Mouse (Mus musculus) heart, postnatal 14 days (tissue): ENCODE measurements around the gene Mcf2l. TPM values are rescaled to one million over a fixed set of nuclear protein-coding genes. Genes with fewer than 3 reads are reported as not detected.

Experiments used
- DNase-seq, 2 experiments: peaks; one replicate each; pipeline ENCODE4 v3.0.0; 2021 to 2022
- intact Hi-C: fragments of 180-260 bp; cut with DNase I; formaldehyde crosslinking; loops from one replicate; pipeline ENCODE4 v1.15.1; 2025
- total RNA-seq, 2 experiments: library from RNA; stranded (reverse); gene quantifications; 2 replicates each; pipeline ENCODE4 v1.2.3; 2021

The Mcf2l gene
- total RNA-seq, 2 experiments from 2014 or later, result 104 to 109 TPM

DNA sequence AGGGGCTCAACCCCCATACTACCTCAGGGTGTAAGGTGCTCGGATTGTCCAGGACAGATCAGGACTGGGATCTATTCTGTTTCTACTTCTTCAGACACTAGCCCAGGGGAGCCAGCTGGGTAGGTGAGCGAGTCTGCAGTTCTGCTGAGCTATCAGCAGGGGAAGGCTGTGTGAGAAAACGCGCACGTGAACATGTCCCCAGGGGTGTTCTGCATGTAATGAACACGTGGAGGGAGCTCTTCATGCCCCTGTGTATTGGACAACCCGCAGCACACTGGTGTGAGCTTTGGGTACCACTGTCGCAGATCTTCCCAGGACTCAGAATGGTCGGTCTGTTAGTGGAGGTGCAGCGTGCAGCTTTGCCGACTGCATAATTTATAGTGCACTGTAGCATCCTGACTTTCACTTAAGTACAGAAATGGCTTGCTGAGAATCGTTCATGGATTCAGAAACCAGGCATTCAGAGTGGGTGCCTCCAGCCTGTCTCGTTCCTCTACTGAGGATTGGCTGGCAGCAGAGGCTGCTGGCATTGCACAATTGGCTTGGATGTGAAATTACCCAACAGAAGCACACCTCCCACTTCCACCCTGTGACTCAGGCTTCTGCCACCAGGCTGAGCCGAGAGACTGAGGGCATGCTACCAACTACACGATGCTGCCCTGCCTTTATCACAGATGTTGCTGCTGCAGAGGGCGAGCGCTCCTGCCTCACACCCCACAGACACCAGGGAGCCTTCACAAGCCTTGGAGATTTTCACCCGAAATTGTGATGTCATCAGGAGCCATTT lies 110.3 kb downstream of the Mcf2l start:
- intact Hi-C loops, result loop anchor here (5.0 kb wide), 1 partner anchor 228 kb away; no protein-coding TSS in a partner anchor

DNA sequence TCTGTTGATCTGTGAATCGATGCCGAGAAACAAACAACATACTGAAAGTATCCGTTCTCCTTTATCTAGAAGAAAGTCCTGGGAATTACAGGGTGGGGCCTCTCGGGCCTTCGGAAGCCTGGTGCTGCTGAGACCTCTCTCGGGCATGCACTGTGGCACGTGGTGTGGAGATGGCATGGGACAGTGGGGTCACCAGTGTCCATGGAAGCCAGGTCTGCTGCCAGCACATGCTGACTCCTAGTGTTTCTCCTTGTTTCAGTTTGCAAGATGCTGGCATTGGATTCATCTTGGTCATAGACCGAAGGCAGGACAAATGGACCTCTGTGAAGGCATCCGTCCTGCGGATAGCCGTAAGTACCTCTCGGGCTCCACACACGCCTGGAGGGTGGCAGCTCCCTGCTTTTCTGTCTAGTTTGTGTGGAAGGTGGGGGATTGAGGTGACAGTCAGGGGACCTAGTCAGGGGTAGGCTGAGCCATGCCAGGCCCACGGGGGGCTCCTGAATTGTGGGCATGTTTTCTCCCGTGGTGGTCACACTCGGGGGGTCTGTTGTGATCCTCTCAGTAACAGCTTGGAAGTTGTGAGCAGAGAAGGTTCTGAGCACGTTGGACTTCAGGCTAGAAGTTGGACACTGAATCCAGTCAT lies 111.1 kb downstream of the Mcf2l start:
- intact Hi-C loops, result loop anchor here (5.0 kb wide), 1 partner anchor 228 kb away; no protein-coding TSS in a partner anchor
- DNase-seq, result no peak

More for the DNA sequence above, 110.3 kb downstream of the Mcf2l start:
- DNase-seq, result no peak

DNA sequence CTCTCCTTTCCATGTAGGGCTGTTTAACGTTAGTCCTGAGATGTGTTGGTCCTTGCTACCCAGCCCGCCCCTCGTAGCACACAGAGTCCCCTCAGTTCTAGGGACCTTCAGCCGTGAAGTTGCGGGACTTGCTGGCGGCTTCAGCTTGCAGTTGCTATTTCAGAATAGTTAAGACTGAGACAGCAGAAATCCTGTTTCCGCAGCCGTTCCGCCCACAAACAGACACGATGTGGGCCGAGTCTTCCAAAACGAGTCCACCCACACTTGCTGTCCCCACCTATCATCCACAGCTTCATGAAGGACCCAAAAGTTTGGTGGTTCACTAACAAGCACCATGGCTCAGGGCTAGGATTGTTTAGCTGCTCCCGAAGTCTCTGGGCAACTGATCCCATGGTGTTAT lies 111.7 kb downstream of the Mcf2l start:
- DNase-seq, result no peak
- intact Hi-C loops, result no loop called here

DNA sequence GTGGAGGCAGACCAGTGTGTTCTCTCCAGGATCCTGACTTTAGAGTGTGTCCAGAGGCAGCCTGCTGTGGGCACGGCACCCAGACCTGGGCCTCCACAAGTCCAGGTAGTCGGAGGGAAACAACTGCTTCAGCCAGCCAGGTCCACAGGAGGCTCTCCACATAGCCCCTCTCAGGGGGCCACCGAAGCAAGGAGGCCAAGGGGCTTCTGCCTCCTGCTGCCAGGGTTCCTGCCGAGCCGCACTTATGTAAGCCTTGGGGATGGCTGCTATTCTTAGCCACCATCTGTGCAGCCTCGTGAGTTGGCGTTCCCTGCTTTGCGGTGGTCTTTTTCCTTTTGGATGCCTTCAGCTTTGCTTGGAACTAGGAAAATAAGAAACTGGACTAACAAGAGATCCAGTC lies 114.0 kb downstream of the Mcf2l start:
- intact Hi-C loops, result no loop called here
- DNase-seq, result no peak

DNA sequence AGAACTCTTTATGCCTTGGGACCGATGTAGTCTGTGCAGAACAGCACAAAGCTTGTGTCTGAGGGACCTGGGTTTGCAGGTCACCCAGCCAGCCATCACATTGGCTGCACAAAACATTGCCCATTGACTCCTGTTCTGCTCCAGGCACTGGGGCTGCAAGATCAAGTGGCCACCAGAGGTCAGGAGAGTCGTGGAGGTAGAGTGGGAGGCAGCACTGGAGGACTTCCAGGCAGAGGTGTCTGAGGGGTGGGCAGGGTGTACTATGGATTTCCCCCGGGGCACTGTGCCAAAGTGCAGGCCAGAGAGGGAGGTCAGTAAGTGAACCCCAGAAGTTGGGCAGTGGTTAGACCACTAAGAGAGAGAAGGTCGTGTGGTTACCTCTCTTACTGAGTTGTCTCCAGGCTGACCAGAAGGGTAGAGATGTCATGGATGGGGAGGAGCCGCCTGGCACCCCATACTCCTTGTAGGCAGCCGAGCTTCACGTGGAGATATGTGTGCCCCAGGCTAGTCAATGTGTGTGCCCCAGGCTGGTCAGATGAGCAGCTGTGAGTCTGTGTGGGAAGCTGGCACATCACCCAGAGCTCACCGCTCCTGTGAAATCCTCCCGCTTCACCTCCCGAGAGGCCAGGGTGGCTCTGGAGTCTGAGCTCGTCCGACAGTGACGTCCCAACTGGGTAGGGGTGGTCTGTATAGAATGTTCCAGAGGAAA lies 115.3 kb downstream of the Mcf2l start:
- intact Hi-C loops, result no loop called here

DNA sequence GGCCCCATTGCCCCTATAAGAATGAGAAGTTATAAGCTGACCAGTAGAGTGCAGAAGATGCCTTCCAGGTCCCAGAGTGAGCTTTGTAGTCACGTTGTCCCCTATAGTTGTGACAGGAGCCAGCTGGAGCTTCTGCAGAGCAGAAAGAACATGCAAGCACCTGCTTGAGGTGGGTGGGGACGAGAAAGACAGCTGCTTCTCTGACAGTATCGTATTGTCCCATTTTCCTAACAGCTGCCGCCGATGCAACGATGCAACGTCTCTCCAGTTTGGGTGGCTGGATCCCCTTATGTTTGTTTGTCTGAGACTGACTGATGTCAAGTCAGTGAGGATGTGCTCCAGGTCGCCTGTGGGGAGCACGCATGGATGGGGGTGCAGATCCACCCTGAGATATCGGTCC lies 117.8 kb downstream of the Mcf2l start:
- intact Hi-C loops, result no loop called here

More for the DNA sequence above, 115.3 kb downstream of the Mcf2l start:
- peak in 1 of 2 experiments; percentile 11 for DNase-seq

DNA sequence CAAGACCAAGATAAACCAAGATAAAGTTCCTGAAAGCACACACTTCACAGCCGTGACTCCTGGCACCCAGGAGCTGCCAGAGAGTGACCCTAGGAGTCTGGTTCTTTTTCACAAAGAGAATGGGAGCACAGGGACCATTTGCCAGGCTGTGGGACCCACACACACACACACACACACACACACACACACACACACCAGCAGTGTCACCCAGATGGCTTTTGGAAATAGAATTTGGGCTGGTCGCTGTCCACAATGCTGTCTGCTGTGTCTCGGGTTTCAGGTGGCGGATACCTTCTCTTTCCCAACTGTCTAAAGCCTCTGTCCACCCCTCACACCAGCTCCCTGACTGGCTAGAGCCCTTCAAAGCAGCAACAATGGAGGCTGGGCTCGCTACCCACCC lies 120.9 kb downstream of the Mcf2l start:
- intact Hi-C loops, result no loop called here

More for the DNA sequence above, 117.8 kb downstream of the Mcf2l start:
- DNase-seq, result no peak

DNA sequence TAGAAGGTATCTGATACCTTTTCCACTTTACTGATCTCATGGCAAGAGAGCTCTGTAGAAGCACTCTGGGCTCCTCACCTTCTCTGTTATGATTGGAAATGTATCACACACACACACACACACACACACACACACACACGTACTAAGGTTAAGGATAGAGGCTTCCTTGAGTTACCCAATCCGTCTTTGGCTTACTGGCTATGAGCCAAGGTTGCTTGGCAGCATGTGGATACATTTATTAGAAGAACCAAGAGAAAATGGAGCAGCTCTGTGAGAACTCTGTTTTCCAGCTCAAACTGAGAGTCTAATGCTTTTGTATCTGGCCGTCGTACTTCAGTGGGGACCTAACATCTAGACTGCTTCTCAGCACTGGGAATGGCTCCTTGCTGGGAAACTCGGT lies 121.9 kb downstream of the Mcf2l start:
- no peak for DNase-seq
- intact Hi-C loops, result no loop called here

More for the DNA sequence above, 120.9 kb downstream of the Mcf2l start:
- no peak for DNase-seq

DNA sequence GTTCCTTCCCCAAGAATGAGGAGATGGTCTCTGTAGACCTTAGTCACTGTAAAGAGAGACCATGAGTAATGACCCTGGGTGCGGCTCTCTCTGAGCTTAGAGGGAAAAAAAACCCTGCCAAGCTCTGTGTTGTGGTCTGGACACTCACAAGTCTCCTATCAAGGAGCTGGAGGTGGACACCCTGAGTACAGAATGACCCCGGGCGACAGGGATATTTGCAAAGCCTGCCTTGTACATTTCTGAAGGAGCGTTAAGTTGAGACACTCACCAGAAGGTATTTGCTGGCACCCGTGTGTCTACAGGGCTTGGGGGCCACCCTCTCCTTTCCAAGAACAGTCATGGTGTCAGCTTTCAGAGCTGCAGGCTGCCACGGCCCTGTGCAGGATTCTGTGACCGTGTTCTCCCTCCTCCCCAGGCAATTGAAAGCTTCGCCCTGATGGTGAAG lies 123.2 kb downstream of the Mcf2l start:
- DNase-seq, result peak; percentile 23 to 24
- intact Hi-C loops, result no loop called here

DNA sequence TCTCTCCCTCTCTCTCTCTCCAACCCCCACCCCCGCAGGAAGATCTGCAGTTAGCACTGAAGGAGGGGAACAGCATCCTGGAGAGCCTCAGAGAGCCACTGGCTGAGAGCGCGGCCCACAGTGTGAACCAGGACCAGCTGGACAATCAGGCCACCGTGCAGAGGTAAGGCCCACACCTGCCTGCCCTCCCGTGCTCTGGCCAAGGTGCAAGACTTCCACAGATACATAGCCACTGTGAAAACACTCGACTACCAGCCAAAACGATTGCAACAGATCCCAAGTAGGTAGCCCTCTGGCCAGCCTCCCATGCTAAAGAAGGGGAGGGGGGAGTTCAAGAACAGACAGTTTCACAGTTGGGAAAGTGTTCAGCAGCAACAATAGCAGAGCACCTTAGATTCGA lies 124.7 kb downstream of the Mcf2l start:
- no peak for DNase-seq
- intact Hi-C loops, result no loop called here

DNA sequence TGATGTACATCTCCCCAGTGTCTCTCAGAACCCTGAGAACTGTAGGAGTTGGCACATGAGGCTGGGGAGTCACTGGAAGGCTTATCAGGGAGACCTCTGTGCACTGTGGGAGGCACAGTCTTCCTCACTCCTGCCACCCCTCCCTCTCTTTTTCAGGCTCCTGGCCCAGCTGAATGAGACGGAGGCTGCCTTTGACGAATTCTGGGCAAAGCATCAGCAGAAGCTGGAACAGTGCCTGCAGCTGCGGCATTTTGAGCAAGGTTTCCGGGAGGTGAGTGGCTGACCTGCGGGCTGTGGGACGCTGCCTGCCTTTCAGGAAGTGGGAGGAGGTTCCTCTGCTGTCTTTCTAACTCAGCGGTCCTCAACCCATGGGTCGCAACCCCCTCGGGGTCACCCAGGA lies 126.2 kb downstream of the Mcf2l start:
- DNase-seq, result peak; percentile 35 to 58
- intact Hi-C loops, result no loop called here

DNA sequence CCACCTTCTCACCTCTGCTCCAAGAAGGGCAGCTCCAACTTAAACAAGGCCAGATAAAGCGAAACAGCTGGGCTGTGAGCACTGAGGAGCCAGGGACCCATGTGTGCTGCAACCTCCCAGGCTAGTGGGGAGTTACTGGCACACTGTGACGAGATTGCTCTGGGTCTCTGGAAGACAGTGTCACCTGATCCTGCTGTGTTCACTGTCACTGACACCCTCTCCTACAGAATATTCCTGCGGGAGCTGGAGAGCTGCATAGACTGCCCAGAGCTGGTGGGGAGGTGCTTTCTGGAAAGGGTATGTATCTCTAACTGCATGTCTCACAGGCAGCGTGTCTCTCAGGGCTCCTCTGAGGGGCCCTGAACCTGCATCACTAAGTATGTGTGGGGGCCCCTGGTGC lies 133.9 kb downstream of the Mcf2l start:
- intact Hi-C loops, result no loop called here
- no peak for DNase-seq

DNA sequence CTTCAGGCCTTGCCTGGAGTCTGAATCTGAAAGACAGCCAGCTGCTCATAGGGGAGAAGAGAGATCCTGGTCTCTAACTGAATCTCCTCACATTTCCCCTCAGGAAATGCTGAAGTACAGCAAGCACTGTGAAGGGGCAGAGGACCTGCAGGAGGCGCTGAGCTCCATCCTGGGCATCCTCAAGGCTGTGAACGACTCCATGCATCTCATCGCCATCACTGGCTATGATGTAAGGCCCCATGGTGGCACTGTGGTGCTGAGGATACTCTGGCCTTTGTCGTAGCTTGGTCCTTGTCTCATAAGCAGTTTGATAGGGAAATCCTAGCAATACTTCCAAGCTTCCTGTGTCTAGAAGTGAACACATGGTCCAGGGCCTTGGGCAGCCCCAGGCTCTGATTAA lies 136.7 kb downstream of the Mcf2l start:
- intact Hi-C loops, result no loop called here
- DNase-seq, result no peak

DNA sequence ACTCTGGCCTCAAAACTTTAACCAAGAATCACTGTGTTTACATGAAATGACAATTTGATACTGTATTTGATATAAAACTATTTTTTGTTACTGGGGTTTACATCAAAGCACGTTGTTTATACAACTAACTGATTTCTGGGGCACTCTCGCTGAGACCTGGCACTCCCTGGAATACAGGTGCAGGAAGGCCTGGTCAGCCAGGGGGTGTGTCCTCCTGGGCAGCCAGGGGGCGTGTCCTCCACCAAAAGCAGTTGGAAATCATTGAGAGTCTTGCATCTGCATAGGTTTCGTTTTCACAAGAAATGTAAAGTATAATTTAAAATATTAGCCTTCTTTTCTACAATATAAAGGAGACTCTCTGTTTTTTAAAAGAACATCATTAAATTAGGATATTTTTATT lies 146.0 kb downstream of the Mcf2l start:
- intact Hi-C loops, result no loop called here
- DNase-seq, result no peak

DNA sequence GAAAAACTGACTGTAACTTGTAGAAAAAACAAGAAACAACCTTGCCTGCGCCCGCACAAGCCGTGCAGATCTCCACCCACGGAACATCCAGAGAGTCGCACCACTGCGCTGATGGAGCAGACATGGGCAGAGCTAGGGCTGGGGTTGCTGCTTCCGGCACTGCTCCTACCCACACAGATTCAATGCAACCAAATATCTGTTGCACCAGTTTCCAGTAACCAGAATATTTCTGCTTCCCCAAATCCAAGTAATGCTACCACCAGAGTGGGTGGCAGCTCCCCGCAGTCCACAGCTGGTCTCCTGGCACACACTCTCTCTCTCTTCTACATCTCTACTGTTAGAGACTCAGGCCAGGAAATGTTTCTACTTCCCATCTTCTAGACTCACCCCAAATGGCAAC lies 148.2 kb downstream of the Mcf2l start:
- DNase-seq, result no peak
- intact Hi-C loops, result no loop called here

DNA sequence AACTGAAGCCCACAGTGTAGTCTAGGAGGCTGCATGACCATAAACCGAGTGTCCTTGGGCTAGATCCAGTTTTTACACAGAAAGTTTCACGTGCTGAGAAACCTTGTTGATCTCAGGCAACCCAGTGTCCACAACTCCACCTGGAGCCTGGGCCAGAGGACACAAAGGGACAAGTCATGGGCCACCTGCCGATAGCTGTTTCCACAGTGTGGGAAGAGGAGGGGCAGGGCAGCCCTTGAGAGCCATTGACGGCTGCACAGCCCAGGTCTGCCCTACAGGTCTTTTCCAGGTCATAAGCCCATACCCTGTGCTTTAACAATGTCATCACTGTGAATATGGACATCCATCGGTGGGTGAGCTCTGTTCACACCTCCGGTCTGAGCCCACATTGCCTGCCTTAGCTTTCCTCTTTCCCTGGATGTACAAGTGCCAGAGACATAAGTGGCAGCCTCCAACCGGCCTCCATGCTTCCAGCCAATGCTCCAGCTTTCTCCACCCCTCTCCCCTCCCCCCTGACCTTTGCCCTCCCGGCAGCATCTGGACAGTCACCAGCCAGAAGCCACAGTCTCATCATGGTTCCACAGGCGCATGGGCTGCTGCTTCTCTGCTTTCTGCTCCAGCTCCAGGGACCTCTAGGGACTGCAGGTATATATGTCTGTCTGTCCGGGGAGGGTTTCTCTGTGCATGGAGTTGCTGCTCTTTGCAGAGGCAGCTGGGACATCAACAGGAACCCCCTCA lies 152.1 kb downstream of the Mcf2l start, which contains the start of gene F7:
F7 (plus strand) TSS at position 548 of the 738 bp plus-strand sequence.
- intact Hi-C loops, result no loop called here
- DNase-seq, result no peak

DNA sequence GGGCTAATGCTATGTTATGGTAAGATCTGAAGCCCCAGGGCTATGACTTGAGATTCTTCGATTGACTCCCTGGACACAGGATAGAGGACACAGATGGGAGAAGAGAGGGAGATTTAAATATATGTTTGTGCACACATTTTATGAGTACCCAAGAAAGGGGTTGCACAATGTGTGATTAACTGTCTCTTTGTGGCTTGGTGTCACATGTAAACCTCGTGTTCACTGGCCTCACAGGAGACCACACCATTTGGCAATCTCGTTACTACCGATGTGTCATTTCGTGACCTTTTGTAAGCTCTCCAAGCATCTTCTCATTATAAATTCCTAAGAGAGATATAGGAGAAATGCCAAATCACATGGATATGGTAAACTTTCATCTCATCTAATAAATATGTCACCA lies 154.0 kb downstream of the Mcf2l start:
- intact Hi-C loops, result no loop called here
- no peak for DNase-seq

DNA sequence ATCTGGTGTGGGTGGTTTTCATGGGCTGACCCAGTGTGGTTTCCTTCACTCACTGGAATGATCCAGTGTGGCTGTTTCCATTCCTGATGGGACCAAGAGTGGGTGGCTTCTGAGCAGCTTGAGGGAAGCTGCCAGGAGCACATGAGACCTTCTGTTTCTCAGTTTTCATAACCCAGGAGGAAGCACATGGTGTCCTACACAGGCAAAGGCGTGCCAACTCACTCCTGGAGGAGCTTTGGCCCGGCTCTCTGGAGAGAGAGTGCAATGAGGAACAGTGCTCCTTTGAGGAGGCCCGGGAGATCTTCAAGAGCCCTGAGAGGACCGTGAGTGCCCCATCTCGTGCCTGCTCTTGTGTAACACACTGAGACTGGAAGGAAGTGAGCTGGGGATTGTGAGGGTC lies 154.9 kb downstream of the Mcf2l start:
- intact Hi-C loops, result no loop called here
- no peak for DNase-seq

DNA sequence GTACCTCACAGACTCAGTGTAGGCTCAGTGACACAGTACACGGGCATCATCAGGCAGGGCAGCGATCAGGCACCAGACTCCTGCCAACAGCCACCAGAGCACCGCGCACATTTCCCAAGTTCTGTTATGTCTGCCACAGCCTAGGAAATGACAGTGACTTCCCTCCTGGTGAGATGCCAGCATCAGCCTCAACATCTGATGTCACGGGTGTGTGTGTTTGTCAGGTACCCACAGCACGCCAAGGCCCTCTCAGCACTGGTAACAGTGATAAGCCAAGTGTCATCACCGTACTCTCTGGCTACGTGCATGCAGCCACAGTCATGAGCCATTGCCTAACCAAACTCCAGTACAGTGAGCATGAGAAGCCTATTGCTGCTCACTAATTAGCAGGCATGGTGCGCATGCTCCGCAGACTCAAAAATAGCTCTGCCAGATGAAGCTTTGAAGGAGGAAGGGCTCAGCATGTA lies 162.8 kb downstream of the Mcf2l start:
- intact Hi-C loops, result no loop called here
- no peak for DNase-seq

DNA sequence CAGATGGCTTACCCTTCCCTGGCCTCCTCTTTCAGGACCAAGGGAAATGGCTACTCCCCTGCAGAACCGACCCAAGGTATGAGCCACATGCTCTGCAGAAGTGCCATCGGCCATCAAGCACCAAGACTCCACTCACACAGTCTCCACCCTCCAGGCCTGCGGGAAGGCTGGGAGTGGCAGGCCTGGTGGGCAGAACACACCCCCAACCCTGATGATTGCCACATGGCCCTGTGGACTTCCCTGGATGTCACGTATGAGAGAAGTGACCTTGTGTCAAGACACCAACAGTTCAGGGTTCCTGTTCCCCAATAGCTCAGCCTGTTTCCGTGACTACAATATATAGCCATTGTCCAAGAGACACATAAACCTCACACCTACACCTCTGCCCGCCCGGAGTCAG lies 163.4 kb downstream of the Mcf2l start, which contains the start of gene F10:
F10 (plus strand) TSS at position 294 of the 400 bp plus-strand sequence.
- intact Hi-C loops, result no loop called here
- DNase-seq, result no peak
